Mouse (Mus musculus) lung, postnatal 0 days (tissue): ENCODE results near the gene Nexn. TPM values are rescaled to one million over a fixed set of nuclear protein-coding genes. Genes with fewer than 3 reads are reported as not detected.
A peak's percentile ranks its signal among the peaks of the same experiment; 100 is the strongest.

Source experiments
- ATAC-seq: fragments of 200-750 bp; cut with Nextera tagmentation; 2 replicates; pipeline ENCODE4 v1.8.0; 2017; ENCODE audit warnings: moderate library complexity
- DNase-seq: peaks from one replicate; pipeline ENCODE4 v3.0.0-alpha.2; 2016; ENCODE audit warnings: low spot score
- H3K27ac ChIP-seq: fragments of 300-500 bp; sonication (generic); 2 replicates; pipeline ENCODE4 v1.5.1; 2014; ENCODE audit warnings: antibody characterized with exemption, mild to moderate bottlenecking, low read length, mixed read lengths
- H3K27me3 ChIP-seq: fragments of 300-500 bp; sonication (generic); replicated peaks from 2 replicates; pipeline ENCODE4 v1.6.1; 2014; ENCODE audit warnings: low read length, mixed read lengths; ENCODE audit not compliant: insufficient read depth
- H3K36me3 ChIP-seq: fragments of 300-500 bp; sonication (generic); 2 replicates; pipeline ENCODE4 v1.6.1; 2014; ENCODE audit warnings: low read length, mixed read lengths; ENCODE audit not compliant: insufficient read depth
- H3K4me1 ChIP-seq: fragments of 300-500 bp; sonication (generic); 2 replicates; pipeline ENCODE4 v1.6.1; 2014; ENCODE audit warnings: antibody characterized with exemption, low read depth, low read length, mixed read lengths; ENCODE audit not compliant: insufficient read depth
- H3K4me2 ChIP-seq: fragments of 300-500 bp; sonication (generic); replicated peaks from 2 replicates; pipeline ENCODE4 v1.6.1; 2014; ENCODE audit warnings: low read depth, mild to moderate bottlenecking, low read length, moderate library complexity, mixed read lengths
- H3K4me3 ChIP-seq: fragments of 300-500 bp; sonication (generic); 2 replicates; pipeline ENCODE4 v1.5.1; 2014; ENCODE audit warnings: low read depth, low read length
- H3K9ac ChIP-seq: fragments of 300-500 bp; sonication (generic); replicated peaks from 2 replicates; pipeline ENCODE4 v1.6.1; 2014; ENCODE audit warnings: low read depth, mild to moderate bottlenecking
- H3K9me3 ChIP-seq: fragments of 300-500 bp; sonication (generic); 2 replicates; pipeline ENCODE4 v1.6.1; 2016; ENCODE audit warnings: low read length, mixed read lengths
- CTCF ChIP-seq: IDR thresholded peaks from 2 replicates; pipeline ENCODE4 v1.5.1; 2016; ENCODE audit warnings: antibody characterized with exemption, mild to moderate bottlenecking
- EP300 ChIP-seq: IDR thresholded peaks from 2 replicates; pipeline ENCODE4 v1.6.1; 2016; ENCODE audit warnings: antibody characterized with exemption, mild to moderate bottlenecking, control low read depth
- WGBS: fragments of 180-500 bp; shearing (Covaris S2); extraction: QIAGEN DNeasy Blood & Tissue Kit; methylation state at CpG from one replicate; pipeline ENCODE4 v1.1.7; 2014; 5-methylcytosine and 5-hydroxymethylcytosine counted together
- polyA plus RNA-seq: library from polyadenylated mRNA; unstranded; fragments of >200 nt; fragmentation: Nextera tagmentation; extraction: Ambion mirVana; gene quantifications from 2 replicates; pipeline ENCODE4 v1.2.1, GENCODE M21; 2015

Nexn gene
- polyA plus RNA-seq, 1 experiment from 2014 or later = 39.9 TPM

DNA sequence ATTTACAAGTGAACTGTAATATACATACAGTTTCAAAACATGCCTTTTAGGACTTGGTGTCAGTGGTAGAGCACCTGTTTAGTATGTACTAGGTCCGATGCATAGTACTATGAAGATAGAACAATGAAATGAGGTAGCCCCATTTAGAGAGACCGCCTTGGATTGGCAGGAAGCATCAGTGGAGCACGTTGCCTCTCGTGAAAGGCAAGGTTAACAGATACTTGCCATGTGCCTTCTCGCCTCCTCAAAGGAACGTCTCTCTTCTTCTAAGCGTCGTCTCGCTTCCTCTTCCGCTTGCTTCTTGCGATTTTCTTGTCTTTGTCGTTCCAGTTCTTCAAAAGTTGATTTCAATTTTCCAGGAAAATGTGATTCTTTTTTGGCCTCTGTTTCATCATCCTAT, 18.4 kb downstream of the Nexn start:
- TF ChIP-seq EP300 (no peak), CTCF (no peak)
- H3K9me3 ChIP-seq = no peaks in the 10 kb centered on the region
- ATAC-seq (no peak), DNase-seq (no peak)
- H3K4me2 ChIP-seq = no peak overlapping the region
- H3K27ac ChIP-seq = no peak overlapping the region
- no peak overlapping the region for H3K4me3 ChIP-seq
- no peaks in the 10 kb centered on the region for H3K4me1 ChIP-seq
- H3K9ac ChIP-seq = no peak overlapping the region
- no peaks in the 10 kb centered on the region for H3K36me3 ChIP-seq
- WGBS = 84% methylated on average over 12 of the region's 12 CpGs
- H3K27me3 ChIP-seq = no peaks in the 10 kb centered on the region

DNA sequence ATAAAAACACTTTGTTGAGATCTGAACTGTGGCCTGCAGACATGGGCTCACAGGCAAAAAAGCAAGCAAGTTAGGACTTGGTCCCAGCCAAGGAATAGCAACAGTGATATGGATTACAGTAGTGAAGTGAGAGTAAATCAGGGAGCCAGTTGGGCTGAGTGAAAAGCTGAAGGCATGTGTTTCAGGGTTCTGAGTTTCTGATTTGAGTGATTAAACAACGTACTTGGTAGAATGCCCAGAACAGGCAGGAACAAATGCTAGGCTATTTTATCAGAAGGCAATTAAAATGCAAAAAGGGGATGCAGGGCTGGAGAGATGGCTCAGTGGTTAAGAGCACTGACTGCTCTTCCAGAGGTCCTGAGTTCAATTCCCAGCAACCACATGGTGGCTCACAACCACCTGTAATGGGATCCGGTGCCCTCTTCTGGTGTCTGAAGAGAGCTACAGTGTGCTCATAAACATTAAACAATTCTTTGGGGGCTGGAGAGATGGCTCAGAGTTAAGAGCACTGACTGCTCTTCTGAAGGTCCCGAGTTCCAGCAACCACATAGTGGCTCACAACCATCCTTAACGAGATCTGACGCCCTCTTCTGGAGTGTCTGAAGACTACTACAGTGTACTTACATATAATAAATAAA, 20.8 kb downstream of the Nexn start:
- Histone ChIP-seq H3K4me3 (no peak overlapping the region), H3K9me3 (no peaks in the 10 kb centered on the region), H3K27me3 (no peaks in the 10 kb centered on the region), H3K4me1 (no peaks in the 10 kb centered on the region), H3K36me3 (no peaks in the 10 kb centered on the region), H3K27ac (no peak overlapping the region), H3K4me2 (no peak overlapping the region), H3K9ac (no peak overlapping the region)
- no peak for ATAC-seq
- WGBS = 72% methylated on average over 5 of the region's 5 CpGs
- no peak for DNase-seq
- no peak for TF ChIP-seq EP300
- peak; percentile 11; the same call in 1 of the 2 replicates for TF ChIP-seq CTCF

DNA sequence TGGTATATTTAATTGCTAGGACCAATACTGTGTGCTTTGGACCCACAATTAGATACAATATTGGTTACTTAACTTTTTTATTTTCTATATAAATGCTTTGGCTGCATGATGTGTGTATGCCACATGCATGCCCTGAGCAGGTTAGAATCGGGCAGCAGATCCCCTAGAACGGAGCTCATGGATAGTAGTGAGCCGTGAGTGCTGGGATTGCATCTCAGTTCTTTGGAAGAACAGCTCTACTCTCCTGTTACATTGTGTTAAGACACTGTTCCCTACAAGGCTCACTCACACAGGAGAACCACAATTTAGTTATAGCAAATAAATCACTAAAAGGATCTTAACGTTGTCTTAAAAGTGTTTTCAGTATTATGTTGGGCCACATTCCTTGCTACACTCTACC, 22.8 kb downstream of the Nexn start:
- no peak overlapping the region for H3K4me2 ChIP-seq
- no peaks in the 10 kb centered on the region for H3K9me3 ChIP-seq
- WGBS = 73% methylated on average over 4 of the region's 4 CpGs
- no peak overlapping the region for H3K27ac ChIP-seq
- DNase-seq = no peak
- H3K36me3 ChIP-seq = no peaks in the 10 kb centered on the region; the same call in 1 of the 2 replicates
- H3K27me3 ChIP-seq = no peaks in the 10 kb centered on the region
- TF ChIP-seq EP300 = no peak
- TF ChIP-seq CTCF = no peak
- H3K4me1 ChIP-seq = no peaks in the 10 kb centered on the region
- ATAC-seq = no peak
- no peak overlapping the region for H3K4me3 ChIP-seq
- no peak overlapping the region for H3K9ac ChIP-seq

DNA sequence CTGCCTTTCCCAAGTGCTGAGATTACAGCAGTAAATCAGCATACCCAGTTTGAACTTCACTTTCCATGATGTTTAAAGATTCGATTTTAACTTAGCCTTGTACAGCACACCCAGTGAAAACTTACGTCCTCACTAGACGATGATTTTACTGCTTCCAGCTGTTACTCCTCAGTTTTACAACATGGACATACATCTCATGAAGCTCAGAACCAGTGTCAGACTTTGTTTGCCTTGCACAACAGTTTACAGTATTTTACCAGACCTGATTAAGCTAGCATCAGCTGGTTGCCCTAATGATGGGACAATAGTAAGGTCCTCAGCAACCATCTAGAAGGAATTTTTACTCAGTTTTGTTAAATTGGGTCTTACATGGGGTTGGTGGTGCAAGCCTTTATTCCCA, 25.1 kb downstream of the Nexn start:
- TF ChIP-seq CTCF (no peak), EP300 (no peak)
- no peak for ATAC-seq

DNA sequence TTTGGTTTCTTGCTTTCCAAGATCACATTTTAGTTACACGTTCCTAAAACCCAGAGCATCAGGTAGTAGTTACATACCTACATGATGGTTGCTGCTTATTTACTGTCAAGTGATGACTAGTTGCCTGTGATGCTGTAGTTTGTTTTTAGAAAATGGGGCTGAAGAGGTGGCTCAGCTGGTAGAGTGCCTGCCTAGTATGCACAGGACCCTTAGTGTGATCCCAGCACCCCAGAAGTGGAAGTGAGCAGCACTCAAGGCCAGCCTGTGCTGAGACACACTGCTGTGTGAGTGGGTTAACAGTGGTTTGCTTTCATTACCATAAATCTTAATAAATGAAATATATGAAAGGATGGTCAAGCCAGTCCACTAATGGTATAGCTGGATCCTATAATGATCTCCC, 26.6 kb downstream of the Nexn start:
- no peaks in the 10 kb centered on the region; the same call in 1 of the 2 replicates for H3K36me3 ChIP-seq

More for the DNA sequence above, 25.1 kb downstream of the Nexn start:
- H3K4me2 ChIP-seq = no peak overlapping the region
- no peak for DNase-seq
- H3K4me3 ChIP-seq = no peak overlapping the region
- H3K27me3 ChIP-seq = no peaks in the 10 kb centered on the region
- H3K4me1 ChIP-seq = no peaks in the 10 kb centered on the region
- no peaks in the 10 kb centered on the region; the same call in 1 of the 2 replicates for H3K36me3 ChIP-seq
- 70% methylated on average over 3 of the region's 3 CpGs for WGBS
- no peak overlapping the region for H3K9ac ChIP-seq
- H3K27ac ChIP-seq = no peak overlapping the region
- H3K9me3 ChIP-seq = no peaks in the 10 kb centered on the region

DNA sequence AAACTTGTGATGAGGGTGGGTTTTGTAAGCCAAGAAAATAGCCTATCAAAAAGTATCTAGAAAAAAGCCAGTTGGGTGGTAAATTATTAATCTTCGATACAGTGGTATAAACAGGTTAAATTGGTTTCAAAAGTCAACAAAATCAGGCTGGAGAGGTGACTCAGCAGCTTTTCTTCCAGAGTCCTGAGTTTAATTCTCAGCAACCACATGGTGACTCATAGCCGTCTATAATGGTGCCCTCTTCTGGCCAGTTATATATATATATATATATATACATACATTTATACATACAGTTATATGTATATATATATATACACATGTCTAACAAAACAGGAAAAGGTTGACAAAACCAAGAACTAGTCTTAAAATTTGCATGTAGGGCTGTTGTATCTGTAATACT, 27.3 kb downstream of the Nexn start:
- DNase-seq (peak; percentile 77), ATAC-seq (peak; percentile 32)
- Histone ChIP-seq H3K27me3 (no peaks in the 10 kb centered on the region), H3K4me3 (no peak overlapping the region), H3K9me3 (no peaks in the 10 kb centered on the region), H3K27ac (no peak overlapping the region), H3K36me3 (no peaks in the 10 kb centered on the region; the same call in 1 of the 2 replicates), H3K4me1 (no peaks in the 10 kb centered on the region), H3K4me2 (no peak overlapping the region), H3K9ac (no peak overlapping the region)
- TF ChIP-seq EP300 (no peak), CTCF (peak; percentile 26; the same call in 1 of the 2 replicates)
- WGBS = 34% methylated on average over 2 of the region's 2 CpGs

More for the DNA sequence above, 26.6 kb downstream of the Nexn start:
- Histone ChIP-seq H3K4me3 (no peak overlapping the region), H3K4me2 (no peak overlapping the region), H3K27ac (no peak overlapping the region), H3K27me3 (no peaks in the 10 kb centered on the region), H3K9me3 (no peaks in the 10 kb centered on the region), H3K9ac (no peak overlapping the region), H3K4me1 (no peaks in the 10 kb centered on the region)
- DNase-seq = no peak
- TF ChIP-seq CTCF (no peak), EP300 (no peak)
- WGBS = 98% methylated on average over 1 of the region's 1 CpGs
- no peak for ATAC-seq
